Mouse (Mus musculus): Measurements from ENCODE around the gene Olfr1495. TPM values are rescaled to one million over a fixed set of nuclear protein-coding genes. Genes with fewer than 3 reads are reported as not detected.

The Olfr1495 gene
- not detected for polyA plus RNA-seq (2012; fragmentation: generic; extraction: Trizol)

DNA sequence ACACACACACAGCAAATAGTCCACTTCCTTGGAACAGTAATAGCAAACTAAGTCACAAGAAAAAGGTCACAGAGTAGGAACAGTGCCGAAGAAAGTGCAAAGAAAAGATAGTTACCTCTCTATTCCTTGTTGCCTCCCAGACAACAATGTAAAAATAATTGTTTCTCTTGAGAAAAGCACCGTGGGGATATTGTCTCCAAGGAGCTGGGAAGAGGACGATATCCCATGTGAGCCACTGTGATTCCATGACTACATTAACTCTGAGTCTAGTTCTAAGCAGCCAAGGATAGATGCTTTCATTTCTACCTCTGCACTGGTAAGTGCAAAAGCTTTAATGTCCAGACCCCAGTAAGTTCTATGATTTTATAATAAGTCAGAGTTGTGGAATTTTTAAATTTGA is at the start of gene Olfr1495:
Olfr1495 (plus strand) TSS at position 301 of the 400 bp plus-strand sequence.
- Histone ChIP-seq H3K79me2 (ENCODE audit: control insufficient read depth, insufficient read depth) (no peaks in the 10 kb centered on the region), H3K4me2 (ENCODE audit: low read depth) (no peak within 1 kb of the TSS), H3ac (ENCODE audit: control insufficient read depth, insufficient read length) (no peak within 1 kb of the TSS), H3K36me3 (ENCODE audit: control insufficient read depth, insufficient read depth) (no peaks in the 10 kb centered on the region), H3K27me3 (ENCODE audit: control insufficient read depth, insufficient read depth, insufficient read length) (no peaks in the 10 kb centered on the region), H3K4me3 (no peak within 1 kb of the TSS)
- TF ChIP-seq TCF12 (IDR thresholded peaks at IDR 0.05; ENCODE audit: insufficient read depth, poor library complexity, severe bottlenecking), result no peak
- no peak for TF ChIP-seq POLR2A (IDR thresholded peaks at IDR 0.05; ENCODE audit: insufficient read length, low read depth)
- no peak for TF ChIP-seq POLR2AphosphoS2 (IDR thresholded peaks at IDR 0.05; ENCODE audit: insufficient read length, low read depth)
- TF ChIP-seq E2F4 (IDR thresholded peaks at IDR 0.05; ENCODE audit: insufficient read depth), result no peak
- no peak for TF ChIP-seq CEBPB (IDR thresholded peaks at IDR 0.05; ENCODE audit: insufficient read depth, poor library complexity, severe bottlenecking)
- no peak for TF ChIP-seq MYOD1 (IDR thresholded peaks at IDR 0.05; ENCODE audit: control insufficient read depth in 1 of 3, insufficient read length in 2 of 3, low read depth in 2 of 3)
- no peak for TF ChIP-seq MYOG (IDR thresholded peaks at IDR 0.05; ENCODE audit: control insufficient read depth in 1 of 3, insufficient read depth in 1 of 3, insufficient read length in 2 of 3, low read depth in 2 of 3)
- TF ChIP-seq SRF (IDR thresholded peaks at IDR 0.05; ENCODE audit: control insufficient read depth, insufficient read length, low read depth), result no peak
- no peak for TF ChIP-seq TCF3 (IDR thresholded peaks at IDR 0.05; ENCODE audit: insufficient read length, low read depth)
- no peak for TF ChIP-seq REST (IDR thresholded peaks at IDR 0.05; ENCODE audit: insufficient read depth, insufficient read length)
- no peak for TF ChIP-seq MAX (IDR thresholded peaks at IDR 0.05; ENCODE audit: low read depth)
- TF ChIP-seq USF1 (IDR thresholded peaks at IDR 0.05; ENCODE audit: low read depth), result no peak

DNA sequence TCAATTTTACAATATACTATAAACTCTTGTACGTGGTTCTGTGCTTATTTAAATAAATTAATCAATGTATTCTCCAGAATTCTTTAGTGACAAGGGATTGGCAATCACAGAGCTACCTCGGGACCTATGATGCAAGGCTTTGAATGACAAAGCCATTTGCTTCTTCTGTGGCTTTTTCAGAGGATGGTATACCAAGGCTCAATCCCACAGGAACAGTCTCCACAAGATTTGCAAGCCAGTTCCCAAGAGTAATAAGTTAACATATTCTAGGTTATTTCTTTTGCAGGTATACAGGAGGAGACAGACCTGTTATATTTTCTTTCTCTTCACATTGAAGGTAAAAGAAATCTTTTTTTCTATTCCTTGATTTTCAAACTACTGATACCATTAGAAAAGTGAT is 41.4 kb upstream of the Olfr1495 start, which contains the start of gene Olfr1493-ps1:
Olfr1493-ps1 (plus strand) TSS at position 301 of the 400 bp plus-strand sequence.
- TF ChIP-seq SRF (IDR thresholded peaks at IDR 0.05; ENCODE audit: control insufficient read depth, insufficient read length, low read depth) (no peak), USF1 (IDR thresholded peaks at IDR 0.05; ENCODE audit: low read depth) (no peak), MYOG (IDR thresholded peaks at IDR 0.05; ENCODE audit: control insufficient read depth in 1 of 3, insufficient read depth in 1 of 3, insufficient read length in 2 of 3, low read depth in 2 of 3) (no peak), MAX (IDR thresholded peaks at IDR 0.05; ENCODE audit: low read depth) (no peak), POLR2A (IDR thresholded peaks at IDR 0.05; ENCODE audit: insufficient read length, low read depth) (no peak), POLR2AphosphoS2 (IDR thresholded peaks at IDR 0.05; ENCODE audit: insufficient read length, low read depth) (no peak), MYOD1 (IDR thresholded peaks at IDR 0.05; ENCODE audit: control insufficient read depth in 1 of 3, insufficient read length in 2 of 3, low read depth in 2 of 3) (no peak), REST (IDR thresholded peaks at IDR 0.05; ENCODE audit: insufficient read depth, insufficient read length) (no peak), TCF12 (IDR thresholded peaks at IDR 0.05; ENCODE audit: insufficient read depth, poor library complexity, severe bottlenecking) (no peak), CEBPB (IDR thresholded peaks at IDR 0.05; ENCODE audit: insufficient read depth, poor library complexity, severe bottlenecking) (no peak)
- no peak within 1 kb of the TSS for H3ac ChIP-seq (ENCODE audit: control insufficient read depth, insufficient read length)
- H3K4me3 ChIP-seq, result no peak within 1 kb of the TSS
- H3K4me2 ChIP-seq (ENCODE audit: low read depth), result no peak within 1 kb of the TSS
- no peaks in the 10 kb centered on the region for H3K36me3 ChIP-seq (ENCODE audit: control insufficient read depth, insufficient read depth)
- no peaks in the 10 kb centered on the region for H3K79me2 ChIP-seq (ENCODE audit: control insufficient read depth, insufficient read depth)
- H3K27me3 ChIP-seq (ENCODE audit: control insufficient read depth, insufficient read depth, insufficient read length), result no peaks in the 10 kb centered on the region

DNA sequence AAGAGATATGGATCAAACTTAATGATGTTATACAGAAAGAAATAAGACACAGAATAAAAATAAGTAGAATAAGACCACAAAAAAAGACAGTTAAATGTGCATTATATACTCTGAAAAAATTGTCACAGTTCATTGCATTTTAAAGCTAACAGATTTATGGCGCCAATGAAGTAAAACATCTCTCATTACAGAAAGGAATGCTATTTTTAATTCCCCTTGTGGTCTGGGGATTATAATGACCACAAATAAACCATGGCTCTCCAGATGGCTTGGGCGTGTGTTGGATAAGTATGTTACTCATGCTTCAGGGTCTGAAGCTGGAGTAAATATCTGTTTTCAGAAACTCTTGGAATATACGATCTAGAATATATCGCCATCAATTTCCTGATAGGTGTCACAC is 25.0 kb upstream of the Olfr1495 start, which contains the start of gene Olfr1494:
Olfr1494 (plus strand) TSS at position 301 of the 400 bp plus-strand sequence.
- no peak within 1 kb of the TSS for H3ac ChIP-seq (ENCODE audit: control insufficient read depth, insufficient read length)
- H3K79me2 ChIP-seq (ENCODE audit: control insufficient read depth, insufficient read depth), result no peaks in the 10 kb centered on the region
- no peaks in the 10 kb centered on the region for H3K27me3 ChIP-seq (ENCODE audit: control insufficient read depth, insufficient read depth, insufficient read length)
- no peaks in the 10 kb centered on the region for H3K36me3 ChIP-seq (ENCODE audit: control insufficient read depth, insufficient read depth)
- TF ChIP-seq SRF (IDR thresholded peaks at IDR 0.05; ENCODE audit: control insufficient read depth, insufficient read length, low read depth), result no peak
- TF ChIP-seq POLR2AphosphoS2 (IDR thresholded peaks at IDR 0.05; ENCODE audit: insufficient read length, low read depth), result no peak
- TF ChIP-seq CEBPB (IDR thresholded peaks at IDR 0.05; ENCODE audit: insufficient read depth, poor library complexity, severe bottlenecking), result no peak
- TF ChIP-seq MAX (IDR thresholded peaks at IDR 0.05; ENCODE audit: low read depth), result no peak
- TF ChIP-seq E2F4 (IDR thresholded peaks at IDR 0.05; ENCODE audit: insufficient read depth), result no peak
- no peak for TF ChIP-seq REST (IDR thresholded peaks at IDR 0.05; ENCODE audit: insufficient read depth, insufficient read length)
- no peak for TF ChIP-seq USF1 (IDR thresholded peaks at IDR 0.05; ENCODE audit: low read depth)
- TF ChIP-seq MYOG (IDR thresholded peaks at IDR 0.05; ENCODE audit: control insufficient read depth in 1 of 3, insufficient read depth in 1 of 3, insufficient read length in 2 of 3, low read depth in 2 of 3), result no peak
- TF ChIP-seq TCF12 (IDR thresholded peaks at IDR 0.05; ENCODE audit: insufficient read depth, poor library complexity, severe bottlenecking), result no peak
- TF ChIP-seq TCF3 (IDR thresholded peaks at IDR 0.05; ENCODE audit: insufficient read length, low read depth), result no peak
- no peak for TF ChIP-seq POLR2A (IDR thresholded peaks at IDR 0.05; ENCODE audit: insufficient read length, low read depth)
- TF ChIP-seq MYOD1 (IDR thresholded peaks at IDR 0.05; ENCODE audit: control insufficient read depth in 1 of 3, insufficient read length in 2 of 3, low read depth in 2 of 3), result no peak
- no peak within 1 kb of the TSS for H3K4me2 ChIP-seq (ENCODE audit: low read depth)
- no peak within 1 kb of the TSS for H3K4me3 ChIP-seq

DNA sequence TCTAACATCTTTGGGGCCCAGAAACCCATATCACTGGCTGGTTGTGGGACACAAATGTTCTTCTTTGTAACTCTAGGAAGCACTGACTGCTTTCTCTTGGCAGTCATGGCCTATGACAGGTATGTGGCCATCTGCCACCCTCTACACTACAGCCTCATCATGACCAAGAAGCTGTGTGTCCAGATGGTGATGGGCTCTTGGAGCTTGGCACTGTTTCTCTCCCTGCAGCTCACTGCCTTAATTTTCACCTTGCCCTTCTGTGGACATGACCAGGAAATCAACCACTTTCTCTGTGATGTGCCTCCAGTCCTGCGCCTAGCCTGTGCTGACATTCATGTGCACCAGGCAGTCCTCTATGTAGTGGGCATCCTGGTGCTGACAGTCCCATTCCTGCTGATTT is 15.0 kb upstream of the Olfr1495 start:
- no peaks in the 10 kb centered on the region for H3K36me3 ChIP-seq (ENCODE audit: control insufficient read depth, insufficient read depth)
- H3K79me2 ChIP-seq (ENCODE audit: control insufficient read depth, insufficient read depth), result no peaks in the 10 kb centered on the region
- H3K4me3 ChIP-seq, result no peak overlapping the region
- TF ChIP-seq MYOD1 (IDR thresholded peaks at IDR 0.05; ENCODE audit: control insufficient read depth in 1 of 3, insufficient read length in 2 of 3, low read depth in 2 of 3), result no peak
- H3K4me2 ChIP-seq (ENCODE audit: low read depth), result no peak overlapping the region
- no peaks in the 10 kb centered on the region for H3K27me3 ChIP-seq (ENCODE audit: control insufficient read depth, insufficient read depth, insufficient read length)
- H3ac ChIP-seq (ENCODE audit: control insufficient read depth, insufficient read length), result no peak overlapping the region

All from myocyte (in vitro differentiated cells).